Mouse (Mus musculus): ENCODE data around the gene Fmo3.

- no peak for TF ChIP-seq CTCF (IDR thresholded peaks at IDR 0.05; ENCODE audit: borderline replicate concordance, insufficient read depth, low read depth, low read length)
- no peak for TF ChIP-seq POLR2A (IDR thresholded peaks at IDR 0.05; ENCODE audit: borderline replicate concordance, insufficient read depth, low read length)
Observed at GRCm38 (mm10) chr1:162963556-162963955, 20.8 kb downstream of the Fmo3 start.

Measured in cerebellum, adult 2 months (tissue).